Mouse (Mus musculus) cerebellum, adult 11-12 months (tissue): ENCODE data around the gene Usp36.

Source experiments
- DNase-seq: peaks from one replicate; pipeline ENCODE4 v3.0.0; 2022

Gene Usp36

GRCm38 (mm10) chr11:118247359-118248095 lies 42.5 kb downstream of the Usp36 start:
- DNase-seq: peak; percentile 74

- no peak for DNase-seq
Observed at GRCm38 (mm10) chr11:118246724-118247123, 43.3 kb downstream of the Usp36 start.

- no peak for DNase-seq
Observed at GRCm38 (mm10) chr11:118245130-118245529, 44.9 kb downstream of the Usp36 start.

GRCm38 (mm10) chr11:118243627-118244261 lies 46.3 kb downstream of the Usp36 start:
- no peak for DNase-seq

DNA sequence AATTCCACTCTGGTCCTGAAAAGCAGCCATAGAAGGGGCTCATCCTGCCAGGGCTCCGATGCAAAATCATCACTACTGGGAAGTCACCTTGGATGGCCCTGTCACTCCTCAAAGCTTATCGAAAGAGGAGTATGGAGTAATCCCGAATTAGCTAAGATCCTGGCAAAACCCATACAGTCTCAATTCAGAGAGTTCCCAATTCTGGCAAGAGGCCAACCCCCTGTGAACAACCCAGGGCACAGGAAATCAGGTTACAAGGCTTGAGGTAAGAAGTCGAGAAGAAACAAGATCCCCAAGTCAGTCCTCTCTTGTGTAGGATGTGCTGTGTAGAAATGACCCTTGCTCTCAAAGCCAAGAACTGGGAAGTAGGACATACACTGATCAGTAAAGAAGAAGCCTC lies 47.5 kb downstream of the Usp36 start:
- no peak for DNase-seq

- DNase-seq: no peak
Observed at GRCm38 (mm10) chr11:118240388-118240787, 49.7 kb downstream of the Usp36 start.

DNA sequence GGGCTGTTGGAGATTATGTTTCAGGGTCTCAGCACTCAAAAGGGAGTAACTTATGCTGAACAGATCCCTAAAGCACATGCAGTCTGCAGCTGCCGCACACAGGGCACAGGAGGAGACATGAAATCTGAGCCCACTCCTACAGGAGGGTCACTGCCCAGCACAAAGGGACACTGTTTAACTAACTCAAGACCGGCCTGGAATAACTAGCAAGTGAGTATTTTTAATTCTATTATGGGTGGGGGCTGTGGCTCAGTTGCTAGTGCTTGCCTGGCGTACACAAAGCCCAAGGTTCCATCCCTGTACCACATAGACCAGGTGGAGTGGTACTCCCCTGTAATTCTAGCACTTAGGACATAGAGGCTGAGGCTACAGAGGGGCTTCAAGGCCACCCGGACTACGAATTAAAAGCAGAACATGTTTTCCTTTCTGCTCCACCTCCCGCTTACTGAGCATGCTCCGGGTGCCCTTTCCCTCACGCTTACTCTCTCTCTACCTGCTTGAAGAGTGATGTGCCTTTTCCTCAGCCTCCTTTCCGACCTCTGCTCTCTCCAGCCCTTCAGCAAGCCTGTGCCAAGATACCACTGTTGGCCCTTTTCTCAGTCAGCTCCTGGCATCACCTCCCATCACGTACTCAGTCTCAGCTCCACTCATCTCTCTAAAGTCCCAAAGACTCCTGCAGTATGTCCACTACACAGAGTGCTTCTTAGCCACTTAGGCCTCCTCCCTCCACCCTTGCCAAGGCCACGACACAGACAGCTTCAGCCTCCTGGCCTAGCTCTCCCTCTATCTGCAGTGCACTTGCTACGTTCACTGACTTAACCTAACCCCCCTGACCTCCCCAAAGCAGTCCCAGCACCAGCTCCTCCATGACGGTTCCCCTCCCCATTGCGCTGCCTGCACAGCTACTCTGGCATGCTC lies 50.5 kb downstream of the Usp36 start:
- DNase-seq: no peak

DNA sequence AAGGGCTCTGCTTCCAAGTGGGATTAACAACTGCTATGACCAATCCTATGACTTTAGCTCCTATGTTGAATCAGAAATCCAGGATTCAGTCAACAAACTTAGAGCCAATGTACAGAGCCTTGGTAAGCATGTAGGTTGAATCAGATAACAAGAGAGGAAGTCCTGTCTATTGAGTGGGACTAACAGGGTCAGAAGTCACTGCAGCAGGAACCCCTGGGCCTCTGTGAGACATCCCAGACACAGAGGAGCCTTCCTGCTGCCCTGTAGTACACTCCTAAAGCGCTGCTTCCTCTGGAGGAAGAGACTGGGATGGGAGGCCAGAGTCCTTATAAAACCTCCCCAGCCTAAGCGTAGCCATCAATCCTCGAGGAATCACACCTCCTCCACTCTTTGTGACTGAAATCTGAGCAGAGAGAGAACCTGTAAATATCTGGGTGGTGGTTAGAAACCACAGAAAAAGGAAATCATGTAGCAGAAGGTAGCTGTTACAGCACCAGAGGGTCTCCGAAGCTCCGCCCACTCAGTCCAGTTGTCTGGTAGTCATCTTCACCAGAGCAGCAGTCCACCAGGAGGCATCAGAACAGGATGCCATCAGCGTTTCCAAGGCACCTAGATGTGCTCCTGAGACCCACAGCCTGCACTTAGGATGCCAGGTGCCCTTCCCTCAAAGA lies 53.4 kb downstream of the Usp36 start:
- no peak for DNase-seq

GRCm38 (mm10) chr11:118234929-118235328 lies 55.1 kb downstream of the Usp36 start:
- DNase-seq: no peak

GRCm38 (mm10) chr11:118234500-118234899 lies 55.5 kb downstream of the Usp36 start:
- DNase-seq: no peak

GRCm38 (mm10) chr11:118233924-118234323 lies 56.1 kb downstream of the Usp36 start:
- DNase-seq: no peak

DNA sequence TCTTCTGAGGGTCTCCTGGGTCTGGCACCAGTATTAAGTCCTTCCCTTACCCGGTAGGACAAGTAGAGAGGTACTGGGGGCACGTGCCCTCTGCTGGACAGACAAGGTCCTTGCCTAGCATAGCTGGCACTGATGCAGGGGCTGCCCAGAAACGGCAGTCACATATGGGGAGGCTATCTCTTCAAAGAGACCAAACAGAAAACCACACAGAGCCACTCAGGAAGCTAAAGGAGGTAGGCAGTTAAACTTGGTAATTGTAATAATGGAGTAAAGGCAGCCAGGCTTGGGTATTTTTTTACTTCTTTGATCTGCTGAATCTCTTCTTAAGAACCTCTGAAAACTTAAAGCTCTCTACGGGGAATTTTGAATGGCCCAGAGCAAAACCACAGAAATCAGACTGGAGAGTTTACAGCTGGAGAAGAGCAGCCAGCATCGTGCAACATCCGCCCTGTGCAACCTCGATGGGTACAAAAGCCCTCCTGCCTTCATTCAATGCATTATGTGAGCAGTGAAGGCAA lies 57.7 kb downstream of the Usp36 start:
- DNase-seq: no peak

GRCm38 (mm10) chr11:118229941-118230340 lies 60.1 kb downstream of the Usp36 start:
- no peak for DNase-seq

DNA sequence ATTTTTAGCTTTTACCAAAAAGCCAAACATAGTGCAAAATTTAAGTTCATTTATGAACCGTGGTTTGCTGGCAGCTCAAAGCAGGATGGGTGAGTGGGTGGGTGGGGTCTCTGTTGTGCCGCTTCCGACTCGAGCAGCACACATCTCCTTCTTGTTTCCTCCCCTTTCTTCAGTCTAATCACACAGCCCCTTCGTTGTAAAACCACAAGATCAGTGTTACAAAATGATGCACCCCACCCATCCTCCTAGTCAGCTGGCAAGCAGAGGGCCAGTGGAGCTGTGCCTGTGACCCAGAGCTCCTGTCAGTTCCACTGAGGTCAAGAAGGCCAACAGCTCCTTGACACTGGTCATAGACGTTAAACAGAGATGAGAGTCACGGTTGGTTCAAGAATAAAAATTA lies 62.4 kb downstream of the Usp36 start:
- DNase-seq: no peak

- DNase-seq: no peak
Observed at GRCm38 (mm10) chr11:118226850-118227249, 63.2 kb downstream of the Usp36 start.

GRCm38 (mm10) chr11:118225862-118226261 lies 64.2 kb downstream of the Usp36 start:
- DNase-seq: no peak

GRCm38 (mm10) chr11:118225056-118225836 lies 64.8 kb downstream of the Usp36 start:
- DNase-seq: no peak

DNA sequence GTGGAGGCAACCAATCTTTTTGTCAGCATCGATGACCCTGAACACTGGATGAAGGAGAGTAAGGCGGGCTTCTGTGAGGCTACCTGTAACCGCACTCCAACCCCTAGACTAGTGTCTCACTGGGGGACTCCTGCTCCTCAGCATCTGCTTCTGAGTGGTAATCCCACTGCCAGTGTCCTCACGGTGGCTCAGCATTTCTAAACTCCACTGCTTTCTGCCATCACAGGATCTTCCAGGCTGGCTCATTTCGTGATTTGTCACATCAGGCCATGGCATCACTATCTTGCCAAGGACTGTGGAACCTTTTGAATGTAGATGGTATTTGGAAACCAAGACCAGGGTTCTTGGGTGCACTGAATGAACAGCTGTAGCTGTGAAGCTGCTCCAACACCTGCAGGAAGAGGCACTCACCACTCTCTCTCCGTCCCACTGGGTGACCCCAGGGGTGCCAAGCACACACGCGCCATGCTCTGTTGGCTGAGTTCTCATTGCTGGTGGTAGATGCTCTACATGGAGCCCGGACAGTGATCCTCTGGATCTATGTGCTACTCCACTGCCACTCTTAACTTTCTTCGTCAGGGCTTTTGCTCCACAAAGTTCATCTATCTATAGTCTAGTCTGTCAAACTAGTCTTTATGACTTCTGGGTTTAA lies 66.5 kb downstream of the Usp36 start:
- DNase-seq: no peak

GRCm38 (mm10) chr11:118222917-118223316 lies 67.1 kb downstream of the Usp36 start:
- DNase-seq: no peak

DNA sequence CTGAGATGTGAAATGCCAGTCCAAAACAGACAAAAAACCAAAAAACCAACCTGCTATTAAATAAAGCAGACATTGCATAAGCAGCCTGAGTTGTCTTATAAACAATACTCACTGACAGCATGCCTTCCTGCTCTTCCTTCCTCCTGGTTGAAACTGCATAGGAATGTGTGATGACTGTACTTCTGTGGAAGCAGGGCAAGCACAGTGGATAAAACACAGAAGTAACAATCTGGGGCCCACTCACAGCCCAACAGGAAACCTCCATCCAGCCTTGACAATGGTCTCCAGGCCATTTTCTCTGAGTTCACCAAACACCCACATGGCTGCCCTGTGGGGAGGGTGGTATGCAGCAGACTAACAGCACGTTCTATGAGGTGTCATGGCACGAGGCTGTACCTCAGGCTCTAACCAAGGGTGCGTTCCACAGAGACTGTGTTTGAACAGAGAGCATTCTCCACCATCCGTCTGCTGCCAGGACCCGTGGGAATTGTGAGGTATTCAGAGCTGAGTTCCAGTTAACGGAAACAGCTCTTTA lies 67.6 kb downstream of the Usp36 start:
- DNase-seq: no peak
